Mouse (Mus musculus) forebrain, postnatal 0 days (tissue): Measurements from ENCODE around the gene Trarg1. TPM values are rescaled to one million over a fixed set of nuclear protein-coding genes. Genes with fewer than 3 reads are reported as not detected.
A peak's percentile ranks its signal among the peaks of the same experiment; 100 is the strongest.
"Not testable (repeated sequence)": the region's sequence is repeated elsewhere in the genome, so short reads cannot be mapped to it uniquely, and the experiment has no call there.

ENCODE experiments used
- ATAC-seq: fragments of 200-750 bp; cut with Nextera tagmentation; 2 replicates; pipeline ENCODE4 v1.8.0; 2017; ENCODE audit warnings: mild to moderate bottlenecking, moderate library complexity
- DNase-seq: peaks from one replicate; pipeline ENCODE4 v3.0.0-alpha.2; 2015
- H3K27ac ChIP-seq: fragments of 300-500 bp; sonication (generic); 2 replicates; pipeline ENCODE4 v1.5.1; 2014; ENCODE audit warnings: low read depth, mild to moderate bottlenecking, antibody characterized with exemption, low read length, moderate library complexity, mixed read lengths
- H3K27me3 ChIP-seq: fragments of 300-500 bp; sonication (generic); 2 replicates; pipeline ENCODE4 v1.6.1; 2014; ENCODE audit warnings: mild to moderate bottlenecking, low read length, mixed read lengths; ENCODE audit not compliant: insufficient read depth
- H3K36me3 ChIP-seq: fragments of 300-500 bp; sonication (generic); 2 replicates; pipeline ENCODE4 v1.6.1; 2014; ENCODE audit warnings: mild to moderate bottlenecking, moderate library complexity; ENCODE audit not compliant: insufficient read depth
- H3K4me1 ChIP-seq: fragments of 300-500 bp; sonication (generic); 2 replicates; pipeline ENCODE4 v1.6.1; 2014; ENCODE audit warnings: antibody characterized with exemption; ENCODE audit not compliant: insufficient read depth
- H3K4me2 ChIP-seq: fragments of 300-500 bp; sonication (generic); 2 replicates; pipeline ENCODE4 v1.6.1; 2014; ENCODE audit warnings: low read depth, mild to moderate bottlenecking, moderate library complexity
- H3K4me3 ChIP-seq: fragments of 300-500 bp; sonication (generic); 2 replicates; pipeline ENCODE4 v1.5.1; 2014; ENCODE audit warnings: low read depth, low read length, mixed read lengths
- H3K9ac ChIP-seq: fragments of 300-500 bp; sonication (generic); 2 replicates; pipeline ENCODE4 v1.6.1; 2014; ENCODE audit warnings: mild to moderate bottlenecking
- H3K9me3 ChIP-seq: fragments of 300-500 bp; sonication (generic); 2 replicates; pipeline ENCODE4 v1.6.1; 2016; ENCODE audit warnings: low read length
- CTCF ChIP-seq: sonication (generic); IDR thresholded peaks from 2 replicates; pipeline ENCODE4 v1.5.1; 2016; ENCODE audit warnings: antibody characterized with exemption, control low read depth, low read depth
- WGBS: fragments of 180-500 bp; shearing (Covaris S2); extraction: QIAGEN DNeasy Blood & Tissue Kit; methylation state at CpG from one replicate; pipeline ENCODE4 v1.1.7; 2014; 5-methylcytosine and 5-hydroxymethylcytosine counted together
- polyA plus RNA-seq: library from polyadenylated mRNA; unstranded; fragments of >200 nt; fragmentation: Nextera tagmentation; extraction: Ambion mirVana; gene quantifications from 2 replicates; pipeline ENCODE4 v1.2.1, GENCODE M21; 2015
- total RNA-seq: library from RNA; depleted of rRNA; stranded (reverse); fragments of >200 nt; gene quantifications from 2 replicates; pipeline ENCODE4 v1.2.3, GENCODE M21; 2014; rRNA removed

Trarg1 gene
- total RNA-seq, result 0.19 and 0.38 TPM in 2 replicates
- polyA plus RNA-seq, result 0.28 and 0.40 TPM in 2 replicates

- not testable (repeated sequence) for H3K4me3 ChIP-seq, H3K4me1 ChIP-seq, H3K36me3 ChIP-seq, ATAC-seq, DNase-seq, H3K27ac ChIP-seq, H3K27me3 ChIP-seq, H3K9me3 ChIP-seq, H3K9ac ChIP-seq, H3K4me2 ChIP-seq
- 53% methylated on average over 7 of the region's 8 CpGs for WGBS
Measured at GRCm38 (mm10) chr11:76679508-76679907, at the start of gene Trarg1. Trarg1 (plus strand) TSS chr11:76679808.

DNA sequence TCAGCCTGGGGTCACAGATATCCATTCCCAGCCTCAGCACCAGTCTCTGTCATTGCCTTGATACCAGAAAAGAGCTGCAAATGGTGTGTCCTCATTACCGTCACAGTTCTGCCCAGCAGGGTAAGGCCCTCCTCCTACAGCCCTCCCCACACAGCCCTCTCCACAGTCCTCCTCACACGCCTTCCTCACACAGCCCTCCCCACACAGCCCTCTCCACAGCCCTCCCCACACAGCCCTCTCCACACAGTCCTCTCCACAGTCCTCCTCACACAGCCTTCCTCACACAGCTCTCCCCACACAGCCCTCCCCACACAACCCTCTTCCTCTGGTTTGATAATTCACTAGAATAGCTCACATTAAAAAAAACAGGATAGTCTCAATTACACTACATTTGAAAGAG, 49.6 kb upstream of the Trarg1 start:
- WGBS, result 37% methylated on average over 2 of the region's 2 CpGs
- Histone ChIP-seq H3K4me1 (no peaks in the 10 kb centered on the region), H3K4me3 (no peak overlapping the region), H3K4me2 (no peak overlapping the region), H3K27ac (no peak overlapping the region), H3K27me3 (no peaks in the 10 kb centered on the region), H3K9ac (no peak overlapping the region), H3K36me3 (no peaks in the 10 kb centered on the region), H3K9me3 (no peaks in the 10 kb centered on the region)
- no peak for TF ChIP-seq CTCF
- DNase-seq, result no peak
- no peak for ATAC-seq

DNA sequence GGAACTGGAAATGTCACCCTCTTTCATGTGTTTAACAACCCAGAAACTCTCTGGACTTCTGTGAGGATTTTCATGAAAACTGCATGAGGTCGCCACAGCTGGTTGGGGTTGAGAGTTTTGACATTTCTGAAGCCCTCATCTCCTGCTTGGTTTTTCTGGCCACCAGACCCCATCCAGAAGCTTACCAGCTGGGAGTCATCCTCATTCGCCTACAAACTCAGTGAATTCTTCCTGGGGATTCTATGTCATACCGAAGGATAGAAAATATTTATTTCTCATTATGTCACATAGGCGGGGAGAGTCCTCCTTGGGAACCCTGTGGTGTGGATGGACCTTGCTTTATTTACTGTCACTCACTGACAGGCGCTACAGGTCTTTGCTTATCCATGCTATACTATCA, 49.1 kb upstream of the Trarg1 start:
- Histone ChIP-seq H3K36me3 (no peaks in the 10 kb centered on the region), H3K27me3 (no peaks in the 10 kb centered on the region), H3K27ac (no peak overlapping the region), H3K4me1 (no peaks in the 10 kb centered on the region), H3K4me3 (no peak overlapping the region), H3K4me2 (no peak overlapping the region), H3K9ac (no peak overlapping the region), H3K9me3 (no peaks in the 10 kb centered on the region)
- no peak for TF ChIP-seq CTCF
- ATAC-seq (no peak), DNase-seq (no peak)
- WGBS, result 84% methylated on average over 5 of the region's 5 CpGs

- DNase-seq (peak; percentile 82), ATAC-seq (peak; percentile 88)
- no peak for TF ChIP-seq CTCF
- Histone ChIP-seq H3K27me3 (no peaks in the 10 kb centered on the region), H3K36me3 (no peaks in the 10 kb centered on the region), H3K9ac (no peak overlapping the region), H3K27ac (peak overlapping the region; percentile 4), H3K9me3 (no peaks in the 10 kb centered on the region), H3K4me3 (no peak overlapping the region), H3K4me1 (no peaks in the 10 kb centered on the region), H3K4me2 (no peak overlapping the region)
- WGBS, result 53% methylated on average over 17 of the region's 17 CpGs
Measured at GRCm38 (mm10) chr11:76639269-76639985, 40.2 kb upstream of the Trarg1 start.

DNA sequence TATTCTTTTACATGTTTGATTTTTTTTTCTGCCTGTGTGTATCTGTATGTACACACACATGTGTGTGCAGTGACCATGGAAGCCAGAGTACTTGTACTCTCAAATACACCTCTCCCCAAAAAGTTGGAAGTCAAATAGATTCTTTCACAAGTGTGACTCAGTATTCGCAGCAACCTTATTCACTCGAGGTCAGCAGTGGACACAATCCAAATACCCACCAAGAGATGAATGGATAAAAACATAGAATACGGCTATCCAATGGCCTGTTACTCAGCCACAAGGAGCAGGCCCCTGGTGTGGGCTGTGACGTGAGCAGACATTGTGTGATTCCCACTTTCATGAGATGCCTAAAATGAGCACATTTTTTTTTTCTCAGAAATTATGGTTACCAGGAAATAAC, 39.4 kb upstream of the Trarg1 start:
- Histone ChIP-seq H3K36me3 (no peaks in the 10 kb centered on the region), H3K4me3 (no peak overlapping the region), H3K4me1 (no peaks in the 10 kb centered on the region), H3K27me3 (no peaks in the 10 kb centered on the region), H3K4me2 (no peak overlapping the region), H3K27ac (no peak overlapping the region), H3K9ac (no peak overlapping the region), H3K9me3 (no peaks in the 10 kb centered on the region)
- ATAC-seq (no peak), DNase-seq (no peak)
- WGBS, result 61% methylated on average over 4 of the region's 4 CpGs
- TF ChIP-seq CTCF, result no peak

DNA sequence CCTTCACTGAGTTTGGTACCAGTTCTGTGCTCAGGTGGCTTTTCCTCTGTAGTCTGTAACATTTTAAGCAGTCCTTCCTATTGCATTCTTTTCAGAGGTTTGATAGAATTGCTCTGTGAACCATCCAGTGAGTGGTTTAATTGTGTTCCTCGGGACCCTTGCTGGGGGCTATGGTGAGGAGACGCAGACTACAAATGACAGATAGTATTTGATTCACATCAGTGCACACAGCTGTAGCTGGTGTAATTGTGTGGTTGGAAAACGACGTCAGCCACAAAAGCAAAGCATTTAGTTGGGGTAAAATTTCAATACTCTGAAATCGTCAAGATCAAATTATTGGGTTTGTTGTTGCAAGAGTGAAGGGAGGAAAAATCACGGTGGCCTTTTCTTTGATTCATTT, 35.4 kb upstream of the Trarg1 start:
- no peaks in the 10 kb centered on the region for H3K9me3 ChIP-seq
- H3K4me1 ChIP-seq, result peaks cover 5% of the 10 kb centered on the region; the same call in 1 of the 2 replicates
- no peaks in the 10 kb centered on the region for H3K36me3 ChIP-seq
- ATAC-seq (no peak), DNase-seq (no peak)
- no peaks in the 10 kb centered on the region for H3K27me3 ChIP-seq
- H3K9ac ChIP-seq, result no peak overlapping the region
- no peak for TF ChIP-seq CTCF
- no peak overlapping the region for H3K4me3 ChIP-seq
- WGBS, result 24% methylated on average over 6 of the region's 6 CpGs
- no peak overlapping the region for H3K27ac ChIP-seq
- no peak overlapping the region for H3K4me2 ChIP-seq

DNA sequence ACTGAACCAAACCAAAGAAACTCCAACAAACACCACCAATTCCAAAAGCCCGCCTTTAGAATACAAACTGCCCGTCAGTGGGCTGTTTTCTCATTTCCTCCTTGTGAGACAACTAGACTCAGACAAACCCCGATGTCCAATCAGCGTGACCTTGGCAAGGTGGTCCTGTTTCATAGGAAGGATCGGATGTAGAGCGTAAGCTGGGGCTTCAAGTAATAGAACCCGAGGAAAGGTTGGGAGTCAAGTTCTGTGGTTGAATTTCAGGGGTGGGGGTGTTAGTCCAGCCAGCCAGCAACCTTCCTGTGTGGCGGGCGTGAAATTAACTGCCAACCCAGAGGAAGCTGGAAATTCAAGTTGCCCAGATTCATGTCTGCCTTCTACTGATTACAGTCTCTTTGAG, 34.6 kb upstream of the Trarg1 start:
- Histone ChIP-seq H3K27me3 (no peaks in the 10 kb centered on the region), H3K4me3 (no peak overlapping the region), H3K4me2 (no peak overlapping the region), H3K36me3 (no peaks in the 10 kb centered on the region), H3K9me3 (no peaks in the 10 kb centered on the region), H3K4me1 (peaks cover 5% of the 10 kb centered on the region; the same call in 1 of the 2 replicates), H3K9ac (no peak overlapping the region), H3K27ac (no peak overlapping the region)
- WGBS, result 80% methylated on average over 9 of the region's 9 CpGs
- no peak for TF ChIP-seq CTCF
- ATAC-seq (no peak), DNase-seq (no peak)
